Mouse (Mus musculus) monocyte, adult 5-6 weeks (primary cell): ENCODE measurements at regions not wholly inside any gene's neighbourhood (a gene's known extent, or its start where the extent isn't known, plus 50 kb on each side); places are given as distances from the start of the nearest gene placed in this dataset.

Experiments used
- ATAC-seq: fragments of 153-309, 156-312 bp; replicated peaks from 2 replicates; pipeline ENCODE4 v1.8.0; 2017; ENCODE audit warnings: mild to moderate bottlenecking; ENCODE audit not compliant: low TSS enrichment, insufficient number of reproducible peaks, severe bottlenecking, poor library complexity, low FRiP score

- no peak for ATAC-seq
Observed at GRCm38 (mm10) chr4:89380330-89380945, 69.6 kb upstream of the Cdkn2b start.

- no peak for ATAC-seq
Observed at GRCm38 (mm10) chr4:89379622-89380329, 68.9 kb upstream of the Cdkn2b start.

GRCm38 (mm10) chr4:89372631-89373030 is 61.8 kb upstream of the Cdkn2b start:
- ATAC-seq = no peak

- no peak for ATAC-seq
Observed at GRCm38 (mm10) chr4:89368850-89369524, 58.1 kb upstream of the Cdkn2b start.

GRCm38 (mm10) chr4:89366581-89367141 is 55.8 kb upstream of the Cdkn2b start:
- ATAC-seq = no peak

GRCm38 (mm10) chr4:89365875-89366274 is 55.0 kb upstream of the Cdkn2b start:
- ATAC-seq = no peak

DNA sequence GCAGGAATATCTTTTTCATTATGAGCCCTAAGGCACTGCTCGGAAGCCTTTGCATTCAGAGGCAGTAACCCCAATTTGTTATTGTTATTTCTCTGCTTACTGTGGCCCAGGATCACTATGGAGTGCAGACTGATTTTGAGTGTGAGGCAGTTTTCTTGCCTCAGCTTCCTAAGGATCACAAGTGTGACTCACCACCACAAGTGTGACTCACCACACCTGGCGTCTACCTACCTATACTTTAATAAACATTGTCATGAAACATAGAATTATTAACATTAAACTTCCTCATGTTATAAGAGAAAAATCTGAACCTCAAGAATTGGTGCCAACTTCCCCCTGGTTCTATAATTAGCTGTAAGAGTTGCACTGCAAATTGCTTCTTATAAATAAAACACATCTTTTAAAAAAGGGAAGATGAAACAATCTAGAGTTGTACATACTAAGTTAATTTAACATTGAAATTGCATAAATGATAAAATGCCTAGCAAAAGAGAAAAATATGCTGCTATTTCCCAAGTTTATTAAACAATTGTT is 52.4 kb upstream of the Cdkn2b start:
- ATAC-seq = no peak

GRCm38 (mm10) chr4:89362650-89363049 is 51.8 kb upstream of the Cdkn2b start:
- no peak for ATAC-seq

GRCm38 (mm10) chr4:89361316-89361715 is 50.5 kb upstream of the Cdkn2b start:
- no peak for ATAC-seq
